Mouse (Mus musculus) lung, adult 2 months (tissue): ENCODE data around the gene Trit1. TPM values are rescaled to one million over a fixed set of nuclear protein-coding genes. Genes with fewer than 3 reads are reported as not detected.

Source experiments
- DNase-seq: peaks from one replicate; pipeline ENCODE4 v3.0.0; 2022
- H3K4me1 ChIP-seq: fragments of 200-500 bp; 2 replicates; pipeline ENCODE4 v1.6.1; 2011; ENCODE audit warnings: low read length; ENCODE audit not compliant: control insufficient read depth, insufficient read depth
- H3K4me3 ChIP-seq: fragments of 200-500 bp; replicated peaks from 2 replicates; pipeline ENCODE3; 2011; ENCODE audit warnings: low read depth, mild to moderate bottlenecking, control low read depth, low read length; ENCODE audit errors: extremely low read depth
- CTCF ChIP-seq: fragments of 200-500 bp; IDR thresholded peaks from 2 replicates; pipeline ENCODE4 v1.5.1; 2011; ENCODE audit warnings: mild to moderate bottlenecking, low read length, control low read depth; ENCODE audit not compliant: insufficient read depth
- POLR2A ChIP-seq: fragments of 200-500 bp; IDR thresholded peaks from 2 replicates; pipeline ENCODE4 v1.6.1; 2011; ENCODE audit warnings: low read depth, mild to moderate bottlenecking, control low read depth, low read length, borderline replicate concordance; ENCODE audit errors: extremely low read depth
- WGBS: fragments of 180-500 bp; shearing (Covaris S2); methylation state at CpG from one replicate; pipeline ENCODE4 v1.1.7; 2018; 5-methylcytosine and 5-hydroxymethylcytosine counted together
- polyA plus RNA-seq: library from polyadenylated mRNA; depleted of rRNA; stranded (reverse); fragments of >200 nt; gene quantifications from 2 replicates; pipeline ENCODE4 v1.2.3, GENCODE M21; 2012; rRNA removed

Trit1 gene
- polyA plus RNA-seq, 1 experiment: 4.5 TPM

GRCm38 (mm10) chr4:123086381-123086780, 70.0 kb downstream of the Trit1 start:
- no peak for DNase-seq
- Histone ChIP-seq H3K4me1 (no peaks in the 10 kb centered on the region), H3K4me3 (no peak overlapping the region)
- WGBS: 89% methylated on average over 4 of the region's 4 CpGs
- TF ChIP-seq POLR2A (no peak), CTCF (no peak)

GRCm38 (mm10) chr4:123092621-123093020, 76.2 kb downstream of the Trit1 start:
- TF ChIP-seq POLR2A: no peak
- TF ChIP-seq CTCF: no peak
- WGBS: 61% methylated on average over 5 of the region's 5 CpGs
- Histone ChIP-seq H3K4me3 (no peak overlapping the region), H3K4me1 (no peaks in the 10 kb centered on the region)
- no peak for DNase-seq

DNA sequence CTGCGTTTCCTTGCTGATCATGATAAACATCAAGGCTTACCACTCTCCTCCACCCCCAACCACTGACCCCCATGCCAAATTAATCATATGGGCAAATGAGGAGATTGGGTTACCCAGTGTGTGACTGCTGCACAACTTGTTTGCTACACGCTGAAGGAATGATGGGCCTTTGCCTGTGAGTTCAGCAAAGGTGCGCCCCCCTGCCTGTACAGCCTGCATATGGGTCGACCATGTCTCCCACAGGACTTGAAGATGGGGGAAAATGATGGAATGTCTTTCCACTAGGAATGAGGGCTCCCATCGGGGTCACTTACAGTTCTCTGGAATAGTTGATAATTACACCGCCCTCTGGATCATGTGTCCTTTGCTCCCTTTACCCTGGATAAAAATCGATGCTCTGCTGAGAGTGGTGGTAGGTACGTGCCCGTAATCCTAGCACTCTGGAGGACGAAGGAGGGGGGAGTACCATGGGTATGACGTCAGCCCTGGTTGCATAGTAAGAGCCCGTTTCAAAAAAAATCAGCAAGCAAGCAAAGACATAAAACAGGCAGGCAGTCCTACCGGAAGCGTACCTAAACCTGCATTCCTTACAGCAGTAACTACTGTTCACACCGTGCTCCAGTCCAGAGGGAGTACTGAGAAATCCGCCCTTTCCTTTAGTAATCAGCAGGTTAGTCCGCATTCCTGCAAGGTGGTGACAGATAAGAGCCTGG, 76.8 kb downstream of the Trit1 start:
- no peak for TF ChIP-seq CTCF
- TF ChIP-seq POLR2A: no peak
- WGBS: 40% methylated on average over 17 of the region's 17 CpGs
- no peak for DNase-seq
- Histone ChIP-seq H3K4me3 (no peak overlapping the region), H3K4me1 (no peaks in the 10 kb centered on the region)

- DNase-seq: no peak
- WGBS: 55% methylated on average over 9 of the region's 9 CpGs
- no peak overlapping the region for H3K4me3 ChIP-seq
- H3K4me1 ChIP-seq: no peaks in the 10 kb centered on the region
- no peak for TF ChIP-seq POLR2A
Observed at GRCm38 (mm10) chr4:123093869-123094268, 77.5 kb downstream of the Trit1 start.

Other genes starting within 250 kb of the Trit1 start
- 35.2 and 43.6 TPM in 2 replicates for gene Ppt1, start 180.4 kb upstream of the Trit1 start, polyA plus RNA-seq
- 101 and 124 TPM in 2 replicates for gene Cap1, start 130.5 kb upstream of the Trit1 start, polyA plus RNA-seq
- 7.2 and 11.3 TPM in 2 replicates for gene Mfsd2a, start 55.4 kb upstream of the Trit1 start, polyA plus RNA-seq
- gene Mycl, start 20.9 kb upstream of the Trit1 start, polyA plus RNA-seq: 8.1 and 11.7 TPM in 2 replicates
- 0.06 and 0.07 TPM in 2 replicates for gene Bmp8b, start 88.6 kb downstream of the Trit1 start, polyA plus RNA-seq
- gene Oxct2b, start 99.7 kb downstream of the Trit1 start, polyA plus RNA-seq: not detected in 2 replicates
- gene Ppie, start 123.4 kb downstream of the Trit1 start, polyA plus RNA-seq: 13.0 and 15.3 TPM in 2 replicates
- 2.6 and 2.8 TPM in 2 replicates for gene Hpcal4, start 166.6 kb downstream of the Trit1 start, polyA plus RNA-seq
- gene Nt5c1a, start 184.9 kb downstream of the Trit1 start, polyA plus RNA-seq: 0.69 and 0.77 TPM in 2 replicates
- 17.9 and 18.0 TPM in 2 replicates for gene Heyl, start 217.0 kb downstream of the Trit1 start, polyA plus RNA-seq
- 60.3 and 65.4 TPM in 2 replicates for gene Pabpc4, start 245.8 kb downstream of the Trit1 start, polyA plus RNA-seq